Mouse (Mus musculus): ENCODE measurements around the gene Sys1. TPM values are rescaled to one million over a fixed set of nuclear protein-coding genes. Genes with fewer than 3 reads are reported as not detected.

Gene Sys1
- polyA plus RNA-seq, 1 experiment from 2014 or later: 62.0 TPM

GRCm38 (mm10) chr2:164497691-164498268 lies 41.0 kb downstream of the Sys1 start:
- DNase-seq (ENCODE audit: low spot score, missing footprints): no peak
- H3K27ac ChIP-seq (ENCODE audit: low read depth, low read length): no peak overlapping the region

DNA sequence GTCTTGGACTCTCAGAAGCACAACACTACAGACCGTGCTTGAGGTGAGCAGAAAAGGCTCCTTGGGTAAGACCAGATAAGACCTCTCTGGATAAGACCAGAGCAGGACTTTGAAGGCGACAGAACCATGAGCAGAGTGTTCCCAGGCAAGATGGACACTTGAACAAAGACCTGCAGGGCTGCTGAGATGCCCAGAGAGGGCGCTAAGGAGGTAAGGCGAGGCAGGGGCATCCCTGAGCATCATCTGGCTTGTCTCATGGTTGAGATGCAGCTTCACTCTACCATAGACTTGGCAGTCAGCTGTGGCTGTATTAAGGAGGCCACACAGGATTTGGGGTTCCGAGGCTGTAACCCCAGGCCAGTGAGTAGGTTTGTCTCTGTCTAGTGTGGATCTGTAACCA lies 42.6 kb downstream of the Sys1 start:
- ATAC-seq (ENCODE audit: low FRiP score) (no peak), DNase-seq (ENCODE audit: low spot score, missing footprints) (no peak)
- WGBS: 65% methylated on average over 5 of the region's 5 CpGs
- Histone ChIP-seq H3K27me3 (ENCODE audit: control insufficient read depth, insufficient read depth, low read length) (no peaks in the 10 kb centered on the region), H3K9me3 (ENCODE audit: control insufficient read depth, low read length) (no peaks in the 10 kb centered on the region), H3K4me1 (ENCODE audit: control insufficient read depth, insufficient read depth, low read length) (peaks cover 5% of the 10 kb centered on the region; the same call in 1 of the 2 replicates), H3K36me3 (ENCODE audit: control insufficient read depth, insufficient read depth, low read length) (peaks cover 16% of the 10 kb centered on the region; the same call in 1 of the 2 replicates), H3K4me3 (ENCODE audit: low read depth, low read length) (no peak overlapping the region), H3K9ac (ENCODE audit: low read length) (no peak overlapping the region), H3K4me2 (no peak overlapping the region), H3K27ac (ENCODE audit: low read depth, low read length) (no peak overlapping the region)

More at GRCm38 (mm10) chr2:164497691-164498268, 41.0 kb downstream of the Sys1 start:
- Histone ChIP-seq H3K9ac (ENCODE audit: low read length) (peak overlapping the region; percentile 73), H3K4me1 (ENCODE audit: control insufficient read depth, insufficient read depth, low read length) (peaks cover 5% of the 10 kb centered on the region; the same call in 1 of the 2 replicates), H3K9me3 (ENCODE audit: control insufficient read depth, low read length) (no peaks in the 10 kb centered on the region), H3K4me3 (ENCODE audit: low read depth, low read length) (peak overlapping the region; percentile 68), H3K27me3 (ENCODE audit: control insufficient read depth, insufficient read depth, low read length) (no peaks in the 10 kb centered on the region), H3K4me2 (peak overlapping the region; percentile 97), H3K36me3 (ENCODE audit: control insufficient read depth, insufficient read depth, low read length) (peaks cover 8% of the 10 kb centered on the region; the same call in 1 of the 2 replicates)
- 6% methylated on average over 21 of the region's 21 CpGs for WGBS
- peak; percentile 15; the same call in 1 of the 2 replicates for ATAC-seq (ENCODE audit: low FRiP score)

DNA sequence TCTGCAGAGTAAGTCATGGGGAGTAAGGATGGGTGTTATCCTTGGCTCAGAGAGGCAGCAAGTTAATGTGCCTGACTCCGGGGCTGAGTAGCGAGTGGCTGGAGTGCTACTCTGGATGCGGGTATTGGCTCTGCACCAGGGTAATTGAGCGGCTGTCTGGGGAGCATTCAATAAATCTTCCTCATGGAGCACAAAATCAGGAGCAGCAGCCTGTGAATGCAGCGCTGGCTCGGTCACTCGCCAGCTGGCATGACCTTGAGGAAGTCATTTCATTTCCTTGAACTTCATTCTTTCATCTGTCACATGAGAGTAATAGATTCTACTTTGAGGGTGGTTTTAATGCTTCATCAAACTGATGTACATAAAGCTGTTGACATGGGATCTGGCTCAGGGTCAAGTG lies 43.7 kb downstream of the Sys1 start:
- Histone ChIP-seq H3K36me3 (ENCODE audit: control insufficient read depth, insufficient read depth, low read length) (peaks cover 23% of the 10 kb centered on the region), H3K9ac (ENCODE audit: low read length) (no peak overlapping the region), H3K27ac (ENCODE audit: low read depth, low read length) (no peak overlapping the region), H3K4me1 (ENCODE audit: control insufficient read depth, insufficient read depth, low read length) (peaks cover 5% of the 10 kb centered on the region; the same call in 1 of the 2 replicates), H3K27me3 (ENCODE audit: control insufficient read depth, insufficient read depth, low read length) (no peaks in the 10 kb centered on the region), H3K4me2 (no peak overlapping the region), H3K4me3 (ENCODE audit: low read depth, low read length) (no peak overlapping the region), H3K9me3 (ENCODE audit: control insufficient read depth, low read length) (no peaks in the 10 kb centered on the region)
- 93% methylated on average over 7 of the region's 7 CpGs for WGBS
- ATAC-seq (ENCODE audit: low FRiP score) (no peak), DNase-seq (ENCODE audit: low spot score, missing footprints) (no peak)

GRCm38 (mm10) chr2:164504919-164505318 lies 48.2 kb downstream of the Sys1 start:
- peaks cover 24% of the 10 kb centered on the region for H3K36me3 ChIP-seq (ENCODE audit: control insufficient read depth, insufficient read depth, low read length)
- H3K9ac ChIP-seq (ENCODE audit: low read length): no peak overlapping the region
- H3K27ac ChIP-seq (ENCODE audit: low read depth, low read length): no peak overlapping the region
- no peak overlapping the region for H3K4me3 ChIP-seq (ENCODE audit: low read depth, low read length)
- H3K27me3 ChIP-seq (ENCODE audit: control insufficient read depth, insufficient read depth, low read length): no peaks in the 10 kb centered on the region
- no peaks in the 10 kb centered on the region for H3K4me1 ChIP-seq (ENCODE audit: control insufficient read depth, insufficient read depth, low read length)
- H3K9me3 ChIP-seq (ENCODE audit: control insufficient read depth, low read length): no peaks in the 10 kb centered on the region
- DNase-seq (ENCODE audit: low spot score, missing footprints) (no peak), ATAC-seq (ENCODE audit: low FRiP score) (no peak)
- no peak overlapping the region for H3K4me2 ChIP-seq
- WGBS: 98% methylated on average over 3 of the region's 3 CpGs

DNA sequence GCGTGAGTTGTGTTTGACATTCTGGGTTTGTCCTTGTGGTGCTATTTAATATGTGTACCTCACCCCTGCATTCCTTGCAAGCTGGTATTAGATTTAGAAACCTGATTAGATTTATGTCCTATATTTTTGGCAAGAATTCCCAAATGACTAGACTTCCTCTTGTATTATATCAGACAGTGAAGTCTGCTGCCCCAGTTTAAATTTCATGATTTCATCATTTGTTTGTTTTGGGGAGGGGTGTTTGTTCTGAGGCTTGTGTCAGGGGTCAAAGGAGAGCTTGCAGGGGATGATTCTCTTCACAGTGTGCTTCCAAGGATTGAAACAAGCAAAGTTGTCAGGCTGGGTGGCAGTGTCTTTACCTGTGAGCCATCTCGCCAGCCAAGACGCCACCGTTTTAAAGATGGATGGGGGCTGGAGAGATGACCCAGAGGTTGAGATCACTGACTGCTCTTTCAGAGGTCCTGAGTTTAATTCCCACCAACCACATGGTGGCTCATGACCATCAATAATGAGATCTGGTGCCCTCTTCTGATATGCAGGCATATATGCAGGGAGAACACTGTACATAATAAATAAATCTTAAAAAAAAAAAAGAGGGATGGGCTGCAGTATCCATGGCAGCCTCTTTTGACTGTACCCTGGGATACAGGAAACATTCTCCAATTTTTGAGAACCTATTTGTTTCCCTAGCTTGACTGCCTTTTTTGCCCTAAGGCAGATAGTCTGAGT lies 49.0 kb downstream of the Sys1 start:
- Histone ChIP-seq H3K4me3 (ENCODE audit: low read depth, low read length) (no peak overlapping the region), H3K4me1 (ENCODE audit: control insufficient read depth, insufficient read depth, low read length) (no peaks in the 10 kb centered on the region), H3K4me2 (no peak overlapping the region), H3K36me3 (ENCODE audit: control insufficient read depth, insufficient read depth, low read length) (peaks cover 24% of the 10 kb centered on the region), H3K27me3 (ENCODE audit: control insufficient read depth, insufficient read depth, low read length) (no peaks in the 10 kb centered on the region), H3K27ac (ENCODE audit: low read depth, low read length) (no peak overlapping the region), H3K9ac (ENCODE audit: low read length) (no peak overlapping the region), H3K9me3 (ENCODE audit: control insufficient read depth, low read length) (no peaks in the 10 kb centered on the region)
- DNase-seq (ENCODE audit: low spot score, missing footprints): no peak
- ATAC-seq (ENCODE audit: low FRiP score): no peak
- 96% methylated on average over 4 of the region's 4 CpGs for WGBS

DNA sequence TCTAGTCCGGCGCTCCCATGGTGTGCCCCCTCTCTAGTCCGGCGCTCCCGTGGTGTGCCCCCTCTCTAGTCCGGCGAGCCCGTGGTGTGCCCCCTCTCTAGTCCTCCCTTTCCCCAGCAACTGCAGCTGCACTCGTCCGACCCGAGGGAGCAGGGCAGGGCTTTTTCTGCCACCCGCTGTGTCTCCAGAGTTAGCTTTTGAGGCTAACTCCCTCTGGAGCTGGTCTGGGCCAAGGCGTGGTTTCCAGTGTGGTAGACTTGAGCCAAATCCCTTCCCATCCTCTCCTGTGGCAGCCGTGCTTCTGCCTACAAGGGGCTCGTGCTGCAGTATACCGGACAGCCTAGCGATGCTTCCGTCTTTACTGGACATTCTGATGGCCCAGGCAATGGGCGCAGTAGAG lies 51.0 kb downstream of the Sys1 start:
- no peak overlapping the region for H3K4me2 ChIP-seq
- H3K36me3 ChIP-seq (ENCODE audit: control insufficient read depth, insufficient read depth, low read length): peaks cover 18% of the 10 kb centered on the region
- H3K4me1 ChIP-seq (ENCODE audit: control insufficient read depth, insufficient read depth, low read length): no peaks in the 10 kb centered on the region
- H3K27me3 ChIP-seq (ENCODE audit: control insufficient read depth, insufficient read depth, low read length): no peaks in the 10 kb centered on the region
- no peaks in the 10 kb centered on the region for H3K9me3 ChIP-seq (ENCODE audit: control insufficient read depth, low read length)
- H3K4me3 ChIP-seq (ENCODE audit: low read depth, low read length): no peak overlapping the region
- DNase-seq (ENCODE audit: low spot score, missing footprints) (no peak), ATAC-seq (ENCODE audit: low FRiP score) (no peak)
- H3K27ac ChIP-seq (ENCODE audit: low read depth, low read length): no peak overlapping the region
- no peak overlapping the region for H3K9ac ChIP-seq (ENCODE audit: low read length)
- WGBS: 84% methylated on average over 19 of the region's 19 CpGs

DNA sequence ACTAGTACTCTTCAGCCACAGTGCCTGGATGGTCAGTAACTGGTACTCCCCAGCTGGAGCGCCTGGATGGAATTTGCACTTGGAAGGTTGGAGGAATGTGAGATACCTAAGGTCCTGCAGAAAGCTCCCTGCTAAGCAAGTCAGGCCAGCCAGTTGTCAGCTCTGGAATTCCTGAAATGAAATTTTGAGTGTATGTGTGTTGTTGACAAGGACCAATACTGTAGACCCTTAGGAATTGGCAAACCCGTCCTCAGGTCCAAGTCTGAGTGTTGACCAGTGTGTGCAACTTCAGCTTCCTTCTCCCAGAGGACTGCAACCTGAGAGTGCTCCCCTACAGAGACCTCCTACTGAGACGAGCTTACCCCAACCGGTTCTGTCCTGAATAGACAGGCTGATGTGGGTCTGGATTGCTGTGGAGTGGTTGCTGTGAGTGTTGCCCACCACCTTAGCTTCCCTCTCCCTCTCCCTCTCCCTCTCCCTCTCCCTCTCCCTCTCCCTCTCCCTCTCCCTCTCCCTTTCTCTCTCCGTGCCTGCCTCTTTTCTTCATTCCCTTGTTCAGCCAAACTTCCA lies 53.9 kb downstream of the Sys1 start:
- Histone ChIP-seq H3K9me3 (ENCODE audit: control insufficient read depth, low read length) (no peaks in the 10 kb centered on the region), H3K4me2 (no peak overlapping the region), H3K27ac (ENCODE audit: low read depth, low read length) (no peak overlapping the region), H3K4me3 (ENCODE audit: low read depth, low read length) (no peak overlapping the region), H3K9ac (ENCODE audit: low read length) (no peak overlapping the region), H3K4me1 (ENCODE audit: control insufficient read depth, insufficient read depth, low read length) (no peaks in the 10 kb centered on the region), H3K27me3 (ENCODE audit: control insufficient read depth, insufficient read depth, low read length) (no peaks in the 10 kb centered on the region), H3K36me3 (ENCODE audit: control insufficient read depth, insufficient read depth, low read length) (peaks cover 2% of the 10 kb centered on the region; the same call in 1 of the 2 replicates)
- ATAC-seq (ENCODE audit: low FRiP score): no peak
- DNase-seq (ENCODE audit: low spot score, missing footprints): no peak
- 54% methylated on average over 4 of the region's 5 CpGs for WGBS

GRCm38 (mm10) chr2:164512121-164512909 lies 55.6 kb downstream of the Sys1 start:
- 58% methylated on average over 13 of the region's 14 CpGs for WGBS
- no peak for DNase-seq (ENCODE audit: low spot score, missing footprints)
- Histone ChIP-seq H3K4me3 (ENCODE audit: low read depth, low read length) (no peak overlapping the region), H3K9me3 (ENCODE audit: control insufficient read depth, low read length) (no peaks in the 10 kb centered on the region), H3K27me3 (ENCODE audit: control insufficient read depth, insufficient read depth, low read length) (no peaks in the 10 kb centered on the region), H3K27ac (ENCODE audit: low read depth, low read length) (no peak overlapping the region), H3K4me1 (ENCODE audit: control insufficient read depth, insufficient read depth, low read length) (no peaks in the 10 kb centered on the region), H3K9ac (ENCODE audit: low read length) (no peak overlapping the region), H3K36me3 (ENCODE audit: control insufficient read depth, insufficient read depth, low read length) (no peaks in the 10 kb centered on the region; the same call in 1 of the 2 replicates), H3K4me2 (no peak overlapping the region)
- no peak for ATAC-seq (ENCODE audit: low FRiP score)

Data from midbrain, embryonic 11.5 days (tissue).